Mouse (Mus musculus) heart, adult 9 months (tissue): Measurements from ENCODE around the gene Aatf.

Source experiments
- DNase-seq, 2 experiments: peaks; one replicate each; pipeline ENCODE4 v3.0.0; 2022; ENCODE audit warnings: low spot score in 2 of 2

The Aatf gene

DNA sequence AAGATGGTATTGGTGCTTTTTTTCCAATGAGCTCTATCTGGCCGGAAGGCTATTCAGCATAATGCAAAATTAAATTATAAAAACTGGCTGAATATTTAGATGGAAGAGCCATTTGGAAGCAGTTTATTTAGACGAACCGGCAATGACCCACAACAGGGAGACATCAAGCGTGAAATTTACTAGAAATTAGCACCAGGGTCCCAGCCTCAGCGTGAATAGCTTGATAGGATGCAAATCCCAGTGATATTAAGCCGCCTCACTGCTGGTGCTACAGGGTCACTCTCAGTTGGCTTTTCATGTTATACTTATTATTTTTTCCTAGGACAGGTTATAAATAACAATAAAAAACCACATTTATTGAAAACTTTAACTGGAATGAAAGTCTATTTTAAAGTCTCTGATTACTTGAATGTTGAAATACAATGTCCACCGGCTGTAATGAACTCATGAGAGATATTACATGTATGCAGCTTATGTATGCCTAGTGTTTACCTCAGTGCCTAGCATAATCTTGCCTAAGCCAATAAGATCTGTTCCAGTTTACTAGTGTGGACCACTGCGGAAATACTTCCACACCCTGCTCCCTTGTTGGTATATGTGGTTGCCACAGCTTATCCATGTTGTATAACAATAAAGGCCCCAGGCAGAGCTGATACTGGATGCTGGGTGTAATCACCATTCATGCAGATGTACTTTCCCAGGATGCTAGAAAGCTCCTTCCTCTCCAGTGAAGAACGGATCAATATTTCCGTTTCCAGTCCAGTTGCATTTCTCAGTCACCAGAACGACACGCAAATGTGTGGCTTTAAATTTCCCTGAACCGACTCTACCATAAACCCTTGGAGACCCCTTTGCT is 136.6 kb downstream of the Aatf start:
- no peak for DNase-seq

DNA sequence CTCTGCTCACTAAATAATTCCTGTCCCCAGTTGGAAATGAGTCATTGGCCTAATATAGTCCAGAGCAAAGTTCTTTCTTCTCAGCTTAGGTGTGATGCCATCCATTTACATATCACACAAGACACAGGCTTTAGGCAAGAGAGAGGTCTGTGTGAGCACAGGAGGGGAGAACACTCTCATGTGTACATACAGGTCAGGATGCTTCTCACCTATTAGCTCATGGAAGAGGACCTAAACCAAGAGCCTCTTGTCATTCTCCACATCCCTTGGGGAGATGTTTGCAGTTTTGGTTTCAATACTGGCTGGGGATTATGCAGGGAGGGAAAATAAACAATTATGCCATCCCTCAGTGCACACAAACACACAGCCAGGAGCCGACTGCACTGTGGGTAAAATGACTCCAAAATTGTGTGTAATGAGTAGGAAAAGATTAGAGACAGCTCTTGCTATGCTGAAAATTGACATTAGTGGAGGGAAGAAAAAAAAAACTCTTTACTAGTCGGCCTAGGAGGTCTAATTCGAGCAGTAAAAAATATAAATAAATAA is 137.3 kb downstream of the Aatf start:
- no peak for DNase-seq

DNA sequence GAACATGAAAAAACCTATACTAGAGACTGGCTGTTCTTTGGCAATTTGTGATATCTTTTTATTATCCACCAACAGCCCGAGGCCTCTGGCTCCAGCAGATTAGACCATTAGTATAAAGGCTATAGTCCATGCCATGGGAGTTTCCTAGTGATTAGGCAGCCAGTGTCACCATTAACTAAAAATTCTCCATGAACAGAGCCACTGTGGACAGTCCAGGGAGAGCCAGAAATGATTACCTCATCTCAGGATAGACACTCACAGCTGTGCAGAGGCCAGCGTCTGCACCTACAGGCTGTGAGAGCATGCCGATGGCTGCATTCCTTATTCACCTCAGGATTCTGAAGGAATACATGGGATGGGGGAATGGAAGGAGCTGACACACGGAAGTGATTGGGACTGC is 140.2 kb downstream of the Aatf start:
- no peak for DNase-seq
